Mouse (Mus musculus) layer of hippocampus, adult 8-10 months (tissue): ENCODE data around the gene Tk1. TPM values are rescaled to one million over a fixed set of nuclear protein-coding genes. Genes with fewer than 3 reads are reported as not detected.

Source experiments
- DNase-seq, 2 experiments: peaks; one replicate each; pipeline ENCODE4 v3.0.0; 2022; ENCODE audit warnings: low spot score in 2 of 2
- total RNA-seq, 4 experiments: library from RNA; stranded (reverse); gene quantifications; 2 replicates each; pipeline ENCODE4 v1.2.4; 2022

The Tk1 gene
- 1 to 10 TPM in 1 of 4 experiments, under 1 TPM in 3; 0.54 to 1.3 (median 0.88) TPM for total RNA-seq

DNA sequence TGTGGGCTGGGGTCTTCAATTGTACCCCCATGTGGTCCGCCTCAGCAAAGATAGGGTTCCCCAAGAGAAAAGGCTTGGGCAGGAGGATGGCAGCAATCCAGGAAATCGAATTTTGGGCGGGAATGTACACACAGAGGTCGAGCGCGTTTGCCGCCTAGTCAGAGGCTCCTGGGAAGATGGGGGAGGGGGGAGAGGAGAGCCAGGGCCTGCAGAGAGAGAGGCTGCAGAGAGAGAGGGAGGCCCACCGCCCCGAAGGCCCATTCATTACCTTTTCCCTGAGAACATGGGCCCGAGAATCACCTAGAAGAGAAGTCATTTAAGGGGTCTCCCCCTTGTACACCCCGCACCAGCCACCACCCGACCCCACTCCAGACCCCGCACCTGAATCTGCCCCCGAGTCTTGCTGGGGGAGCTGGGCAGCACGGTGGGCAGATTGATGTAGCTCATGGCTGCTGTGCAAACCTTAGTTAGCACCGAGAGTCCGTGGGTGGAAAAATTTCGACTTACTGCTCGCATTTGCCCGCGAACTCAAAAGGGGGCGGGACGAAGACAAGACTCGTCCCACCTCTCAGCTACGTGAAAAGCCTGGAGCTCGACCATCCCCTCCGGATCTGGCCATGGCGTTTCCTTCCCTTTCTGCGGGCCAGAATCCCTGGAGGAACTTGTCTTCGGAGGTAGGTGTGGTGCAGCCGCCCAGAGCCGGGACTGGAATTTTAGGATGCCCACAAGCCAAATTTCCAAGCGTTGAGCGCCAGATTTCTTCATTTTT lies at the start of gene Tk1, which contains the start of gene Afmid:
Tk1 (minus strand) TSS at position 760 of the 769 bp plus-strand sequence.
Afmid (plus strand) TSS at position 592 of the 769 bp plus-strand sequence.
- no peak for DNase-seq

DNA sequence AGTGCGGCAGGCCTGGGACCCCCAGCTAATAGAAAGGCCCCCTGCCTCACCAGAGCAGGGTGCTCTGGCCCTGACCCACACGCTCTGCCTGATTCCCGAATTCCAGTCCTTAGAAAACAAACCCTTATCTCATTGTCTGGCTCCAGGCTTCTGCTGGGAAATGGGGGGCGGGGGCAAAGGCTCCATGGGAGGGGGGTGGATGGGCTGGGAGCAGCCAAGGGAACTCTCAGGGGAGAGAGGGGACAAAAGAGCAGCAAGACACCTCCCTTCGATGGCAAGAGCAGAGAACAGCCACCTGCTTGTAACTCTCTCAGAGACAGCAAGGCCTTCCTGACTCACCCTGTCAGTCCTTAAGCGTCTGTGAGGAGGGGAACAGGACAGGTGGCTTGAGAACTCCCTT lies 49.8 kb upstream of the Tk1 start:
- DNase-seq, result no peak

- no peak for DNase-seq
Observed at GRCm38 (mm10) chr11:117874419-117874818, 48.5 kb upstream of the Tk1 start.

DNA sequence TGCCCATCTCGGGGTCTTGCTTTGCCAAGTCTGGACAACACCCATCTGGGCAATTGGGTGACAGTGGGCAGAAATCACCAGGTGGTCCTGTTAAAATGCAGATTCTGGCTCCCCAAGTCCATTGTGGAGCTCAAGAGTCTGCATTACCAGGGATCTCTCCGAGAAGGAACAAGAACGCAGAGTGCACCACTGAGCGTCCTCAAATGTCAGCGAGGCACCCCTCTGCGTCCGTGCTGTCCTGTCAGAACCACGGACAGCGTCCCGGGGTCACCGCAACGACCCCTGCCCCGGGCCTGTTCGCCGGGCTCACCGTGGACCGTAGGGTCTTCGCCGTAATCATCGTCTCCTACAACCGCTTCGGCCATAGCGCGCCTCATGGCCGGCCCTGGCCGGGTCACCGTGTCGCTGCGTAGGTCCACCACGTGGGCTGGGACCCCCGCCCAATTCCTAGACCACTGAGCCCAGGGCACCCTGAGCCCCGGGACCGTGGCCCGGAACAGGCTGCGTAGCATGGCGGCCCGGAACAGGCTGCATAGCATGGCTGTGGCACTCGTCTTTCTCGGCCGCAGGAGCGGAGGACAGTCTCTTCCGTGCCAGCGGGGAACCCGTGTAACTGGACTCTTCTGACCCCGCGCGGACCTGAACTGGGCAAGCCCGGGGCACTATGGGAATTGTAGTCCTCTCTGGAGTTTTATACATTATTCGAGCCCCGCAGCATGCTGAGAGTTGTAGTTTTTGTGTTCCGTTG lies 47.1 kb upstream of the Tk1 start, which contains the start of gene Tha1:
Tha1 (minus strand) TSS at position 621 of the 748 bp plus-strand sequence.
- DNase-seq, result peak; percentile 72 to 73

- no peak for DNase-seq
Observed at GRCm38 (mm10) chr11:117871911-117872584, 46.2 kb upstream of the Tk1 start.

DNA sequence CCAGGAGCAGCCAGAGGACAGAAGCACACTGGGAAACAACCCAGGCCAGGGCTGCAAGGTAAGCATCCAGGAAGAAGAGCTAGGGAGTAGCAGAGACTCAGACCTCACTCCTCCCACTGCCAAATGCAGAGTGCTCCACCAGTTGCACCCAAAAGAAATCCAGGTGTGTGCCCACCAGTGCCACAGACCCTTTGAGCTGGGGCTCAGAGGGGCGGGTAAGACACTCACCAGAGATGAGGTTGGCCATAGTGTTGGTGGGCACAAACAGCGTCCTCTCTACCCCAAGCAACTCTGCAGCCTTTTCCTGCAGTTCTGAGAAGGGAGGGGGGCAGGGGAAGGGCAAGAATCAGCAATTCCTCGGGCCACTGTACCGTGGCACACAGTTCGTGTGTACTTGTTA lies 45.5 kb upstream of the Tk1 start:
- DNase-seq, result no peak

DNA sequence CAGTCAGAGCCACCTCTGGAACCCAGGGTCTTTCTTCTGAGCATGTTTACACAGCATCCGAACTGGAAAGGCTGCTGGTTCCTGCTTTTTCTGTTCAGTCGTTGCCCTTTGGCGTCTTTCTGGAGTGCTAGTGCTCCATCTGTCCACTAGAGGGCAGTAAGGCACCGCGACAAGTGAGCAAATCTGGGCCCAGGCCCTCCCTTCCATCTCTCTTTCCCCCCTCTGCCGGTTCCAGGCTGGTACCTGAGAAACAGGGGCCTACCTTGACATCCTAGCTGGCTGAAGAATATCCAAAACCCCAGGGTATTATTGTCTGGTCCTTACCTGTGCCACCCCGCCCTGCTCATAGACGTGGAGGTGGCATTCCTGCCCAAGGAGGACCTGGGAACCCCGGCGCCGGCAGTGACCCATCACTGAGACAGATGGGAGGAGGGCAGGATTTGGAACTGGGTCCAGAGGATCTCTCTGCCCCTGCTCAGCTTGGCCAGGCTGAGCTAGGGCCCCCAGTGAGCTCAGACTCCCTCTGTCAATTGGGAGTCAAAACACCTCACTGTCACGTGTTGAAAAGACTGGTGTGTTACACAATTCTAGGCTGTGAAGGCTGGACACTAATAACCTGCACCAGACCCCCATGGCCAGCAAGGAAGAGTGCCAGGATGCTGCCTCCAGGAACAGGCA lies 44.9 kb upstream of the Tk1 start:
- DNase-seq, result peak; percentile 76 to 78

GRCm38 (mm10) chr11:117865988-117866387 lies 40.1 kb upstream of the Tk1 start:
- DNase-seq, result no peak

DNA sequence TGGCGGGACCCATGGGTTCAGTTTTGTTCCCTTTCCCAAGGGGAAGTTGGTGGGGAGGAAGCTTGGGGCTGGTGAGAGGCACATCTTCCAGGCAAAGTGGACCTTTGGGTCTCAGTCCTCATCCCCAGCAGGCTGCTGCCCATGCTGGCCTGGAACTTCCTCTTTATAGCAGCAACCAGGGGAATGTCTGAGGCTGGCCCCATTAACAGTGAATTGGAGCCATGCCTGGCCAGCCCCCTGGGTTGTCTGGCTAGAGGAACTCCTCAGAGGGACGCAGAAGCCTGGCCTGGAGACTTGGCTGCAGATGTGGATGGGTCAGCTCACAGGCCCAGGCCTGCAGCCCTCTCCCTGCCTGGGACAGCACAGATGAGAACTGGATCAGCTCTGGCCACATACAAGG lies 38.9 kb upstream of the Tk1 start:
- no peak for DNase-seq

GRCm38 (mm10) chr11:117863174-117863856 lies 37.4 kb upstream of the Tk1 start:
- no peak for DNase-seq

GRCm38 (mm10) chr11:117860601-117861000 lies 34.7 kb upstream of the Tk1 start, which contains the start of gene Tmem235:
Tmem235 (plus strand) TSS chr11:117860752.
- no peak for DNase-seq

GRCm38 (mm10) chr11:117858392-117858791 lies 32.5 kb upstream of the Tk1 start:
- no peak for DNase-seq

DNA sequence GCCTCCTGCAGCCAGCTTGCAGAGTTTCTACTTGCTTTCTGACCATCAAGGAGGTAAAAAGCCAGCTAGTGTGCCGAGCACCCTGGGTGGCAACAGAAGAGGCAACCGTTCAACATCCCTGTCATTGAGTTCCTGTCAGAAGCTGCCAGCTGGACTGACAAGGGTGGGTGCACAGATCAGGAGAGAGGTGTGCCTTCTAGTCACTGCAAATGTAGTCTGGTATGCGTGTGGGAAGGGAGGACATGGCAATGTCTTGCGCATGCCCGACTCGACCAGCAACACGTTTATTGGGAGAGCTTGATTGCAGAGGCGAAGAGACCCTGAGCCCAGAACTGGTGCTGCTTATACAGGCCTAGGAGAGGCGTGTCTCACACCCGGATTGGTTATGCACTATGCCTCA lies 31.6 kb upstream of the Tk1 start:
- DNase-seq, result no peak

DNA sequence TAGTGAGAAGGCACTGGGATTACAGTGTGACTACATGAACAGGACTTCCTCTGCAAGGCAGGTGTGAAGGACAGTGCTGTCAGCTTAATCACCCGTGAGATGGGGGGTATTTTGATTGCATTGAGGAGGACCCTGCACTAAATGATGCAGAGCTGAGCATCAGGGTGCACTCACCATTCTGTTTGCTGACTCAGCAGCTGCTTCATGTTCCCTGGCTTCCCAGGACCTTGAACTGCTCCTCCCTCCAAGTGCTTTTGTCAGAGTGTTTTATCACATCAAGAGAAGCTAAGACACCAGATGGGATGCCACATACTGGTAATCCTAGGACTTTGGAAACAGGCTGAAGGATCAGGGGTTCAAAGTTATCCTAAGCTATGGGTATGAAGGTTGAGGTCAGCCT lies 30.1 kb upstream of the Tk1 start:
- DNase-seq, result no peak

DNA sequence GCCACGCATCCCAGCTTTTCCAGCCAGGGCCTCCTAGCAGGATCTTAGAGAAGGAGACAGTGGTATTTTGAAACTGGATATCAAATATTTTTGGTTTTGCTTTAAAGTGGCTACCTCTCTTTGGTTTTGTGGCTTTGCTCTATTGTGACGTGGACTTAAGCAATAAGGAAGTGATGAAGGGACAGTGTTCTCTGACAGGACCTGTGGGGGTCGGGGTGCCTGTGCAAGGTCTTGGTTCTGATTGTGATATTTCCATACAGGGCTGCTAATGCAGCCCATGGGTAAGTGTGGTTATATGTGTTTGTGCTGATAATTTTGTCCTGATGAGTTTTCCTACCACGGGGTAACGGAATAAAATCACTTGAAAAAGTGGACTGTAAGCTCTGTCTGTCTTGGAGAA lies 29.5 kb upstream of the Tk1 start:
- no peak for DNase-seq

- DNase-seq, result no peak
Observed at GRCm38 (mm10) chr11:117854241-117854640, 28.3 kb upstream of the Tk1 start.

GRCm38 (mm10) chr11:117852875-117853274 lies 27.0 kb upstream of the Tk1 start:
- DNase-seq, result no peak

GRCm38 (mm10) chr11:117848985-117849671 lies 23.2 kb upstream of the Tk1 start, which contains the start of gene Birc5:
Birc5 (plus strand) TSS chr11:117849251.
- DNase-seq, result peak; percentile 88 to 96

GRCm38 (mm10) chr11:117848271-117848984 lies 22.5 kb upstream of the Tk1 start:
- no peak for DNase-seq
